Mouse (Mus musculus) megakaryocyte, embryonic 14.5 days (primary cell): ENCODE measurements around the gene Ptar1.

ENCODE experiments used
- FLI1 ChIP-seq: IDR thresholded peaks from 2 replicates; pipeline ENCODE4 v1.6.1; 2012; ENCODE audit warnings: low read length, inconsistent platforms, mixed read lengths
- GATA1 ChIP-seq: IDR thresholded peaks from 3 replicates; pipeline ENCODE4 v1.6.1; 2012; ENCODE audit warnings: mixed read lengths, low read length, inconsistent platforms, borderline replicate concordance

GRCm38 (mm10) chr19:23664083-23664482 is 23.1 kb upstream of the Ptar1 start:
- TF ChIP-seq GATA1: no peak
- TF ChIP-seq FLI1: no peak
